Mouse (Mus musculus) neutrophil, adult 83 days (primary cell): ENCODE results near the gene Pigp. TPM values are rescaled to one million over a fixed set of nuclear protein-coding genes. Genes with fewer than 3 reads are reported as not detected.

ENCODE experiments used
- total RNA-seq, 2 experiments: library from RNA; stranded (reverse); gene quantifications; one replicate each; pipeline ENCODE4 v1.2.4; 2023

The Pigp gene
- 1 to 10 TPM; 8.5 to 9.0 TPM for total RNA-seq

DNA sequence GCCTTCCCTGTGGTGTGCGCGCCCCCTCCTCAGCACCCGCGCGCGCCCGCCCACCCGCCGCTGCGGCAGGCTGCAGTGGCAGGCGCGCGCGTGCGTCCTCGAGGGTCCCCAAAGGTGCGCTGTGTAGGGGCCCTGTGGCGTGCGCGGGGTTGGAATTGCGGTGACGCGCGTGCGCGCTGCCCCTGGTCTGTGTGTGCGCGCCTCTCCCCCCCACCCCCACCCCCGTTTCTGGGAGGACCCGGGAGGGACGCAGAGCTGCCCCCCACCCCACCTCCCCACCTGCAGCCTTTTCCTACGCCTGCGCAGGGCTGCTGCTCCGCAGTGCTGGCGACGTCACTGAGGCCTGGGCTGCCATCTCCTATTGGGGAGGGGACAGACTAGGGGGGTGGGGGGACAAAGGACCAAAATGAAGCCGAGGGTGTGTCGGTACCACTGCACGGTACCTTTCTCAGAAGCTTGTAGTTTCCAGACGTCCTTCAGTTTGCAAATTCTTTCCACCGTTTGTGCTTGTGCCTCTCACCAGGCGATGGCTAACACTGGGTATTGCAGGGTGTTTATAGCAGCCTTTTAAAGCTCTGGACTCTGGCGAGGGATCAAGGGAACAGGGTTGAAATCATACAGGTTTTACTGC is at the start of gene Pigp:
Gene Pigp (minus strand): TSS at position 542 of the 631 bp plus-strand sequence.

GRCm38 (mm10) chr16:94370173-94370914 is 1.3 kb downstream of the Pigp start, which contains the start of gene Ttc3:
Gene Ttc3, plus strand, starts transcription at chr16:94370618.

GRCm38 (mm10) chr16:94327781-94328711 is 43.6 kb downstream of the Pigp start, which contains the start of gene Ripply3:
Gene Ripply3, plus strand, starts transcription at chr16:94328420.

GRCm38 (mm10) chr16:94313229-94314030 is 58.2 kb downstream of the Pigp start, which contains the start of gene Hlcs:
Gene Hlcs, minus strand, starts transcription at chr16:94313571.

Other genes starting within 250 kb of the Pigp start
- 10 to 100 TPM; 21.6 to 22.3 TPM for gene Hlcs, start 58.3 kb downstream of the Pigp start, total RNA-seq
- gene Ripply3, start 43.4 kb downstream of the Pigp start, total RNA-seq: not detected
- 10 to 100 TPM; 23.9 to 26.8 TPM for gene Ttc3, start 1.2 kb downstream of the Pigp start, total RNA-seq
- gene Vps26c, start 155.0 kb upstream of the Pigp start, total RNA-seq: 10 to 100 TPM; 35.8 to 40.8 TPM
- gene Dyrk1a, start 198.2 kb upstream of the Pigp start, total RNA-seq: 10 to 100 TPM; 77.9 to 90.6 TPM